Mouse (Mus musculus) adrenal gland, adult 8-10 months (tissue): ENCODE results near the gene Scp2. TPM values are rescaled to one million over a fixed set of nuclear protein-coding genes. Genes with fewer than 3 reads are reported as not detected.

Experiments
- DNase-seq: peaks from one replicate; pipeline ENCODE4 v3.0.0; 2022
- total RNA-seq, 4 experiments: library from RNA; stranded (reverse); gene quantifications; 2 replicates each; pipeline ENCODE4 v1.2.4; 2022

The Scp2 gene
- total RNA-seq, 4 experiments from 2014 or later: 204 to 358 (median 307) TPM

- DNase-seq: no peak
Measured at GRCm38 (mm10) chr4:108059601-108060379, 85.0 kb downstream of the Scp2 start.

GRCm38 (mm10) chr4:108058166-108058565, 86.6 kb downstream of the Scp2 start:
- peak; percentile 47 for DNase-seq

- DNase-seq: no peak
Measured at GRCm38 (mm10) chr4:108057247-108057646, 87.6 kb downstream of the Scp2 start.

GRCm38 (mm10) chr4:108055873-108056272, 88.9 kb downstream of the Scp2 start:
- no peak for DNase-seq

- DNase-seq: no peak
Measured at GRCm38 (mm10) chr4:108052673-108053072, 92.1 kb downstream of the Scp2 start.

- no peak for DNase-seq
Measured at GRCm38 (mm10) chr4:108051687-108052274, 93.0 kb downstream of the Scp2 start.

GRCm38 (mm10) chr4:108046136-108046535, 98.7 kb downstream of the Scp2 start:
- DNase-seq: no peak

GRCm38 (mm10) chr4:108045136-108046107, 99.4 kb downstream of the Scp2 start:
- DNase-seq: no peak

- no peak for DNase-seq
Measured at GRCm38 (mm10) chr4:108037027-108037426, 107.8 kb downstream of the Scp2 start.

GRCm38 (mm10) chr4:108033041-108033764, 111.6 kb downstream of the Scp2 start:
- DNase-seq: no peak

GRCm38 (mm10) chr4:108032352-108032849, 112.4 kb downstream of the Scp2 start:
- no peak for DNase-seq

GRCm38 (mm10) chr4:108031502-108032351, 113.1 kb downstream of the Scp2 start:
- no peak for DNase-seq

GRCm38 (mm10) chr4:108030888-108031501, 113.8 kb downstream of the Scp2 start:
- DNase-seq: no peak

- DNase-seq: no peak
Measured at GRCm38 (mm10) chr4:108026193-108026592, 118.6 kb downstream of the Scp2 start.

GRCm38 (mm10) chr4:108025269-108025668, 119.5 kb downstream of the Scp2 start:
- no peak for DNase-seq

GRCm38 (mm10) chr4:108024641-108025040, 120.2 kb downstream of the Scp2 start:
- no peak for DNase-seq

GRCm38 (mm10) chr4:108023186-108023585, 121.6 kb downstream of the Scp2 start:
- DNase-seq: no peak

GRCm38 (mm10) chr4:108020178-108020577, 124.6 kb downstream of the Scp2 start:
- DNase-seq: no peak

- DNase-seq: no peak
Measured at GRCm38 (mm10) chr4:108018961-108019921, 125.6 kb downstream of the Scp2 start.
